Comparison of ENCODE assay signal across 8 mouse cellular contexts in the genomic region with DNA sequence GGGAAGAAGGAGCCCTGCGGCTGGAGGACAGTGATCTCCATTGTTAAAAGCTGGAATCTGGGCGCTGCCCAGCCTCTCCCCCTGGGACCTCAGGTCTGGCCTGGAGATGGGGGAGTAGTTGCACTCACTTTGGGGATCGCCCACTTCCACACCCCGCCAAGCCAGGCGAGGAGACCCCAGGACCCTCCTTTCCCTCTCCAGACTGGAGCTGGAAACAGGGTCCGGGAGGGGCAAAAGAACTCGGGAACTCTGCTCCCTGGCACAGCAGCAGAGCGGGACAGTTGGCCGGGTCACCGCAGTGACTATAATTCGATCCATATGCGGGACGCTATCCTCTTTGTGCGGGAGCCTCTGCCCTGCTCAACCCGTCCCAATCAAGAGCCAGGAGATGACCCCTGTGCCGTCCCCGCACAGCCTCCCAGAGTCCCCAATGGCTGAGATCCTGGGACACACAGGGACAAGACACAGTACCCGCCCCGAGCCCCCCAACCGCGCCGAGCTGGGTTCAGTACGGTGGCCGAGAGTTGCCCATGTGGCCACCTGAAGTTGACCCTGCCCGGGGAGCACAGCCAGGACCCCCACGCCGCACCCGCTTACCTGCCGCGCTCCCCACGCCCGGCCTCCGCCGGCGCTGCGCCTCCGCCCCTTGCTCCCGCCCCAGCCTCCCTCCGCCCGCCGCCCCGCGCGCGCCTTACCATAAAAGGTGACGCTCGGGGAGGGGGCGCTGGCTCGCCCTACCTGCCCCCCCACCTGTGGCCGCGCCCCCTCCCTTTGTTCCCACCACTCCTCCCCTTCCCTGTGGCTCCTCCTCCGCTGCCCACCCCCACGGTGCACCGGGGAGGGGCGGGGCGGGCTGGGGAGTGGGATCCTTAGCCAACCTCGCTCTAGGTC. TPM values are rescaled to one million over a fixed set of nuclear protein-coding genes. Genes with fewer than 3 reads are reported as not detected.
DNase-seq lines count a peak whose midpoint lies in the region; ATAC-seq and TF ChIP-seq lines count a peak whose summit lies in the region.

No protein-coding gene starts in this region.

- no peak for DNase-seq in cerebellum, adult 2 months
- no peak for DNase-seq in cerebellum, adult 8-10 months
- no peak for DNase-seq in kidney, postnatal 0 days (ENCODE audit: low spot score)
- peak; percentile 69 for DNase-seq in midbrain, embryonic 14.5 days
- no peak for DNase-seq in layer of hippocampus, adult 8-10 months (ENCODE audit: low spot score in 2 of 2)
- no peak for DNase-seq in adrenal gland, adult 8-10 months

- WGBS in cerebellum, adult 2 months: 2% methylated on average over 55 of the region's 57 CpGs
- under 1% methylated on average over 35 of the region's 57 CpGs for WGBS in forebrain, embryonic 13.5 days
- 1% methylated on average over 45 of the region's 57 CpGs for WGBS in kidney, postnatal 0 days
- WGBS in midbrain, embryonic 14.5 days: 1% methylated on average over 56 of the region's 57 CpGs

- H3K9ac ChIP-seq in forebrain, embryonic 13.5 days: peak overlapping the region; percentile 62
- peak overlapping the region; percentile 78 for H3K9ac ChIP-seq in kidney, postnatal 0 days (ENCODE audit: low read depth, low read length)
- H3K9ac ChIP-seq in midbrain, embryonic 14.5 days (replicated peaks; ENCODE audit: low read length): peak overlapping the region; percentile 70

- no peak for TF ChIP-seq POLR2A in cerebellum, adult 2 months (IDR thresholded peaks at IDR 0.05; ENCODE audit: borderline replicate concordance, insufficient read depth, low read length)

- H3K27ac ChIP-seq in cerebellum, adult 2 months (ENCODE audit: insufficient read depth, low read length): no peak overlapping the region
- no peak overlapping the region for H3K27ac ChIP-seq in forebrain, embryonic 13.5 days
- H3K27ac ChIP-seq in kidney, postnatal 0 days: peak overlapping the region; percentile 94
- peak overlapping the region; percentile 3; the same call in 1 of the 2 replicates for H3K27ac ChIP-seq in midbrain, embryonic 14.5 days (replicated peaks; ENCODE audit: low read depth, low read length)

- H3K27me3 ChIP-seq in cerebellum, adult 2 months (ENCODE audit: control insufficient read depth, insufficient read depth, low read length): peaks cover 2% of the 10 kb centered on the region; the same call in 1 of the 2 replicates
- no peaks in the 10 kb centered on the region for H3K27me3 ChIP-seq in E14TG2a.4 (ENCODE audit: insufficient read depth, low read length)
- peaks cover 54% of the 10 kb centered on the region for H3K27me3 ChIP-seq in forebrain, embryonic 13.5 days
- no peaks in the 10 kb centered on the region for H3K27me3 ChIP-seq in kidney, postnatal 0 days (ENCODE audit: insufficient read depth, low read length)
- no peaks in the 10 kb centered on the region for H3K27me3 ChIP-seq in midbrain, embryonic 14.5 days (ENCODE audit: control insufficient read depth, insufficient read depth, low read length)

- TF ChIP-seq CTCF in cerebellum, adult 2 months (IDR thresholded peaks at IDR 0.05; ENCODE audit: borderline replicate concordance, insufficient read depth, low read depth, low read length): no peak
- TF ChIP-seq CTCF in E14TG2a.4 (conservative IDR thresholded peaks at IDR 0.05; ENCODE audit: low read length): no peak
- TF ChIP-seq CTCF in kidney, postnatal 0 days (IDR thresholded peaks at IDR 0.05; ENCODE audit: low read depth): no peak

- no peaks in the 10 kb centered on the region for H3K9me3 ChIP-seq in E14TG2a.4 (ENCODE audit: low read length)
- no peaks in the 10 kb centered on the region for H3K9me3 ChIP-seq in forebrain, embryonic 13.5 days (replicated peaks)
- no peaks in the 10 kb centered on the region for H3K9me3 ChIP-seq in kidney, postnatal 0 days (replicated peaks; ENCODE audit: low read length)
- H3K9me3 ChIP-seq in midbrain, embryonic 14.5 days (ENCODE audit: control insufficient read depth, low read length): no peaks in the 10 kb centered on the region

- H3K36me3 ChIP-seq in E14TG2a.4 (ENCODE audit: insufficient read depth, low read length): peaks cover 29% of the 10 kb centered on the region
- H3K36me3 ChIP-seq in forebrain, embryonic 13.5 days (ENCODE audit: poor library complexity, severe bottlenecking): no peaks in the 10 kb centered on the region
- peaks cover 8% of the 10 kb centered on the region for H3K36me3 ChIP-seq in kidney, postnatal 0 days (ENCODE audit: insufficient read depth, low read length)
- H3K36me3 ChIP-seq in midbrain, embryonic 14.5 days (ENCODE audit: control insufficient read depth, insufficient read depth, low read length): no peaks in the 10 kb centered on the region

- H3K4me3 ChIP-seq in cerebellum, adult 2 months (replicated peaks; ENCODE audit: insufficient read depth, low read depth, low read length): peak overlapping the region; percentile 42
- H3K4me3 ChIP-seq in E14TG2a.4 (replicated peaks; ENCODE audit: low read length): peak overlapping the region; percentile 96
- peak overlapping the region; percentile 50 for H3K4me3 ChIP-seq in forebrain, embryonic 13.5 days
- H3K4me3 ChIP-seq in kidney, postnatal 0 days (replicated peaks; ENCODE audit: low read depth, low read length): peak overlapping the region; percentile 63
- peak overlapping the region; percentile 56 for H3K4me3 ChIP-seq in midbrain, embryonic 14.5 days (replicated peaks; ENCODE audit: low read depth, low read length)

- ATAC-seq in forebrain, embryonic 13.5 days: peak; percentile 36; the same call in 1 of the 2 replicates
- no peak for ATAC-seq in kidney, postnatal 0 days (replicated peaks; ENCODE audit: low FRiP score, low read depth)
- peak; percentile 29; the same call in 1 of the 2 replicates for ATAC-seq in midbrain, embryonic 14.5 days (ENCODE audit: low FRiP score, low TSS enrichment)

- no peaks in the 10 kb centered on the region for H3K4me1 ChIP-seq in cerebellum, adult 2 months (ENCODE audit: control insufficient read depth, insufficient read depth, low read length)
- peaks cover 82% of the 10 kb centered on the region for H3K4me1 ChIP-seq in E14TG2a.4 (replicated peaks; ENCODE audit: low read depth, low read length)
- H3K4me1 ChIP-seq in forebrain, embryonic 13.5 days: peaks cover 16% of the 10 kb centered on the region
- peaks cover 18% of the 10 kb centered on the region for H3K4me1 ChIP-seq in kidney, postnatal 0 days (replicated peaks; ENCODE audit: insufficient read depth, low read length)
- peaks cover 19% of the 10 kb centered on the region for H3K4me1 ChIP-seq in midbrain, embryonic 14.5 days (ENCODE audit: control insufficient read depth, insufficient read depth, low read length)

- peak overlapping the region; percentile 76 for H3K4me2 ChIP-seq in forebrain, embryonic 13.5 days
- peak overlapping the region; percentile 97 for H3K4me2 ChIP-seq in kidney, postnatal 0 days (ENCODE audit: low read length)
- H3K4me2 ChIP-seq in midbrain, embryonic 14.5 days (ENCODE audit: low read length): peak overlapping the region; percentile 89

RNA-seq across cellular contexts. Expression of gene Fblim1, which starts 6.4 kb away (rescaled TPM):
- 2.3 and 2.6 TPM in 2 replicates for polyA plus RNA-seq in cerebellum, adult 2 months (2012; rRNA removed)
- 11.1 and 13.9 TPM in 2 replicates for polyA plus RNA-seq in forebrain, embryonic 13.5 days (2015; fragmentation: Nextera tagmentation; extraction: Ambion mirVana)
- polyA plus RNA-seq in kidney, postnatal 0 days (2015; fragmentation: Nextera tagmentation; extraction: Ambion mirVana): 58.1 and 64.6 TPM in 2 replicates
- 32.6 and 34.2 TPM in 2 replicates for polyA plus RNA-seq in midbrain, embryonic 14.5 days (2014; fragmentation: Nextera tagmentation; extraction: Ambion mirVana)
- 1 to 10 TPM in 2 of 4 experiments, under 1 TPM in 2; 0.39 to 4.4 (median 1.9) TPM for total RNA-seq in layer of hippocampus, adult 8-10 months (2022)
- total RNA-seq in adrenal gland, adult 8-10 months (2022): 10 to 100 TPM; 10.2 to 21.0 (median 17.6) TPM

RNA-seq across cellular contexts. Expression of gene Tmem82, which starts 18.9 kb away (rescaled TPM):
- polyA plus RNA-seq in cerebellum, adult 2 months (2012; rRNA removed): 0.57 and 0.73 TPM in 2 replicates
- 0.17 TPM in 1 of 2 replicates, not detected in the other for polyA plus RNA-seq in forebrain, embryonic 13.5 days (2015; fragmentation: Nextera tagmentation; extraction: Ambion mirVana)
- polyA plus RNA-seq in kidney, postnatal 0 days (2015; fragmentation: Nextera tagmentation; extraction: Ambion mirVana): 7.7 and 9.5 TPM in 2 replicates
- polyA plus RNA-seq in midbrain, embryonic 14.5 days (2014; fragmentation: Nextera tagmentation; extraction: Ambion mirVana): 0.08 and 0.16 TPM in 2 replicates
- total RNA-seq in layer of hippocampus, adult 8-10 months (2022): under 1 TPM; 0.47 to 0.87 (median 0.54) TPM
- total RNA-seq in adrenal gland, adult 8-10 months (2022): 1 to 10 TPM; 1.1 to 2.7 (median 2.1) TPM

RNA-seq across cellular contexts. Expression of gene Slc25a34, which starts 24.1 kb away (rescaled TPM):
- 7.7 and 9.5 TPM in 2 replicates for polyA plus RNA-seq in cerebellum, adult 2 months (2012; rRNA removed)
- 0.08 and 0.13 TPM in 2 replicates for polyA plus RNA-seq in forebrain, embryonic 13.5 days (2015; fragmentation: Nextera tagmentation; extraction: Ambion mirVana)
- 1.9 and 2.3 TPM in 2 replicates for polyA plus RNA-seq in kidney, postnatal 0 days (2015; fragmentation: Nextera tagmentation; extraction: Ambion mirVana)
- 0.11 TPM in 1 of 2 replicates, not detected in the other for polyA plus RNA-seq in midbrain, embryonic 14.5 days (2014; fragmentation: Nextera tagmentation; extraction: Ambion mirVana)
- total RNA-seq in layer of hippocampus, adult 8-10 months (2022): 1 to 10 TPM; 2.9 to 4.5 (median 3.8) TPM
- total RNA-seq in adrenal gland, adult 8-10 months (2022): 1 to 10 TPM; 1.3 to 5.1 (median 2.6) TPM

Comparison
In these comparisons a context has a peak if more than half of its experiments do, and no peak if none do; other contexts are left out.
1. H3K27ac ChIP-seq: peak in kidney, postnatal 0 days (single experiment) and midbrain, embryonic 14.5 days (single experiment); none in cerebellum, adult 2 months (single experiment) and forebrain, embryonic 13.5 days (single experiment).
2. H3K4me3 ChIP-seq: peak in every context shown above with its lines; median percentile 96 in E14TG2a.4; 63 in kidney, postnatal 0 days; 56 in midbrain, embryonic 14.5 days; 50 in forebrain, embryonic 13.5 days; 42 in cerebellum, adult 2 months.
3. Peak in every context shown above with its lines, with median percentiles within 50 percentile points of each other: H3K4me2 ChIP-seq and H3K9ac ChIP-seq.